In genomic region chr15:99326959-99327358, GRCm38 (mm10) we compare ENCODE assay signal across 8 mouse cellular contexts. TPM values are rescaled to one million over a fixed set of nuclear protein-coding genes. Genes with fewer than 3 reads are reported as not detected.
DNase-seq lines count a peak whose midpoint lies in the region; ATAC-seq lines count a peak whose summit lies in the region.

No protein-coding gene starts in this region.

- H3K4me2 ChIP-seq in forebrain, embryonic 14.5 days (ENCODE audit: low read length): no peak overlapping the region
- no peak overlapping the region for H3K4me2 ChIP-seq in kidney, embryonic 15.5 days

- no peak for ATAC-seq in forebrain, embryonic 14.5 days
- ATAC-seq in kidney, embryonic 15.5 days (replicated peaks; ENCODE audit: low FRiP score): no peak

- peaks cover 53% of the 10 kb centered on the region for H3K36me3 ChIP-seq in forebrain, embryonic 14.5 days (ENCODE audit: control insufficient read depth, insufficient read depth, low read length)
- H3K36me3 ChIP-seq in forebrain, embryonic 10.5 days (replicated peaks): peaks cover 75% of the 10 kb centered on the region
- H3K36me3 ChIP-seq in kidney, embryonic 15.5 days: peaks cover 86% of the 10 kb centered on the region

- intact Hi-C loops in gastrocnemius, postnatal 36 days (cut with DNase I): loop anchor here (2.0 kb wide), 1 partner anchor 42 kb away; no protein-coding TSS in a partner anchor

- no peak overlapping the region for H3K4me3 ChIP-seq in forebrain, embryonic 14.5 days (ENCODE audit: low read depth, low read length)
- H3K4me3 ChIP-seq in forebrain, embryonic 10.5 days: no peak overlapping the region
- no peak overlapping the region for H3K4me3 ChIP-seq in kidney, embryonic 15.5 days (replicated peaks)

- H3K9ac ChIP-seq in forebrain, embryonic 14.5 days (ENCODE audit: low read length): no peak overlapping the region
- H3K9ac ChIP-seq in kidney, embryonic 15.5 days: no peak overlapping the region

- no peaks in the 10 kb centered on the region for H3K4me1 ChIP-seq in forebrain, embryonic 14.5 days (ENCODE audit: control insufficient read depth, insufficient read depth, low read length)
- peaks cover 30% of the 10 kb centered on the region for H3K4me1 ChIP-seq in forebrain, embryonic 10.5 days
- H3K4me1 ChIP-seq in kidney, embryonic 15.5 days: peaks cover 26% of the 10 kb centered on the region

- peak; percentile 23 for DNase-seq in forebrain, embryonic 14.5 days (ENCODE audit: low spot score)
- no peak for DNase-seq in forebrain, embryonic 10.5 days (ENCODE audit: extremely low spot score, low spot score)
- peak; percentile 77 for DNase-seq in 416B (ENCODE audit: low read depth)
- DNase-seq in R1 (ENCODE audit: low read depth, low spot score): peak; percentile 68
- DNase-seq in spleen, postnatal 36 days (ENCODE audit: low spot score in 2 of 2): peak; percentile 31 to 57
- DNase-seq in cerebellum, adult 9-10 months: no peak
- DNase-seq in gastrocnemius, postnatal 36 days: no peak

- H3K27me3 ChIP-seq in forebrain, embryonic 14.5 days (replicated peaks; ENCODE audit: control insufficient read depth, insufficient read depth, low read length): no peaks in the 10 kb centered on the region
- no peaks in the 10 kb centered on the region for H3K27me3 ChIP-seq in forebrain, embryonic 10.5 days (ENCODE audit: poor library complexity, severe bottlenecking)
- no peaks in the 10 kb centered on the region for H3K27me3 ChIP-seq in kidney, embryonic 15.5 days

- WGBS in forebrain, embryonic 14.5 days: 82% methylated on average over 1 of the region's 1 CpGs
- WGBS in forebrain, embryonic 10.5 days: 86% methylated on average over 1 of the region's 1 CpGs
- WGBS in kidney, embryonic 15.5 days: 87% methylated on average over 1 of the region's 1 CpGs

- no peak overlapping the region for H3K27ac ChIP-seq in forebrain, embryonic 14.5 days (ENCODE audit: low read depth, low read length)
- H3K27ac ChIP-seq in forebrain, embryonic 10.5 days: no peak overlapping the region
- peak overlapping the region; percentile 55; the same call in 1 of the 2 replicates for H3K27ac ChIP-seq in kidney, embryonic 15.5 days

- no peaks in the 10 kb centered on the region for H3K9me3 ChIP-seq in forebrain, embryonic 14.5 days (replicated peaks; ENCODE audit: control insufficient read depth, low read length)
- H3K9me3 ChIP-seq in forebrain, embryonic 10.5 days: no peaks in the 10 kb centered on the region
- H3K9me3 ChIP-seq in kidney, embryonic 15.5 days (replicated peaks): no peaks in the 10 kb centered on the region

RNA-seq across cellular contexts. Expression of gene Fam186b, which starts 31.3 kb away (rescaled TPM):
- polyA plus RNA-seq in forebrain, embryonic 14.5 days (2014; fragmentation: Nextera tagmentation; extraction: Ambion mirVana): 0.11 and 0.52 TPM in 2 replicates
- polyA plus RNA-seq in forebrain, embryonic 10.5 days (2016; fragmentation: Nextera tagmentation; extraction: Ambion mirVana): 0.11 and 0.17 TPM in 2 replicates
- 0.21 and 0.43 TPM in 2 replicates for polyA plus RNA-seq in kidney, embryonic 15.5 days (2015; fragmentation: Nextera tagmentation; extraction: Ambion mirVana)
- total RNA-seq in gastrocnemius, postnatal 36 days (2021): not detected

RNA-seq across cellular contexts. Expression of gene Prpf40b, which starts 32.1 kb away (rescaled TPM):
- polyA plus RNA-seq in forebrain, embryonic 14.5 days (2014; fragmentation: Nextera tagmentation; extraction: Ambion mirVana): 57.2 and 81.8 TPM in 2 replicates
- polyA plus RNA-seq in forebrain, embryonic 10.5 days (2016; fragmentation: Nextera tagmentation; extraction: Ambion mirVana): 60.7 and 62.2 TPM in 2 replicates
- polyA plus RNA-seq in kidney, embryonic 15.5 days (2015; fragmentation: Nextera tagmentation; extraction: Ambion mirVana): 56.4 and 66.5 TPM in 2 replicates
- 10 to 100 TPM; 21.0 to 23.0 TPM for total RNA-seq in gastrocnemius, postnatal 36 days (2021)

RNA-seq across cellular contexts. Expression of gene Fmnl3, which starts 43.3 kb away (rescaled TPM):
- polyA plus RNA-seq in forebrain, embryonic 14.5 days (2014; fragmentation: Nextera tagmentation; extraction: Ambion mirVana): 3.9 and 5.6 TPM in 2 replicates
- polyA plus RNA-seq in forebrain, embryonic 10.5 days (2016; fragmentation: Nextera tagmentation; extraction: Ambion mirVana): 14.3 and 16.9 TPM in 2 replicates
- 31.7 and 32.4 TPM in 2 replicates for polyA plus RNA-seq in kidney, embryonic 15.5 days (2015; fragmentation: Nextera tagmentation; extraction: Ambion mirVana)
- total RNA-seq in gastrocnemius, postnatal 36 days (2021): 1 to 10 TPM; 6.6 to 7.0 TPM

Comparison
In these comparisons a context has a peak if more than half of its experiments do, and no peak if none do; other contexts are left out.
1. DNase-seq: peak in forebrain, embryonic 14.5 days (single experiment), 416B (single experiment), R1 (single experiment) and spleen, postnatal 36 days (2 of 2); none in forebrain, embryonic 10.5 days (single experiment), cerebellum, adult 9-10 months (single experiment) and gastrocnemius, postnatal 36 days (0 of 2).